Mouse (Mus musculus): Measurements from ENCODE around the gene Arvcf.

The Arvcf gene

DNA sequence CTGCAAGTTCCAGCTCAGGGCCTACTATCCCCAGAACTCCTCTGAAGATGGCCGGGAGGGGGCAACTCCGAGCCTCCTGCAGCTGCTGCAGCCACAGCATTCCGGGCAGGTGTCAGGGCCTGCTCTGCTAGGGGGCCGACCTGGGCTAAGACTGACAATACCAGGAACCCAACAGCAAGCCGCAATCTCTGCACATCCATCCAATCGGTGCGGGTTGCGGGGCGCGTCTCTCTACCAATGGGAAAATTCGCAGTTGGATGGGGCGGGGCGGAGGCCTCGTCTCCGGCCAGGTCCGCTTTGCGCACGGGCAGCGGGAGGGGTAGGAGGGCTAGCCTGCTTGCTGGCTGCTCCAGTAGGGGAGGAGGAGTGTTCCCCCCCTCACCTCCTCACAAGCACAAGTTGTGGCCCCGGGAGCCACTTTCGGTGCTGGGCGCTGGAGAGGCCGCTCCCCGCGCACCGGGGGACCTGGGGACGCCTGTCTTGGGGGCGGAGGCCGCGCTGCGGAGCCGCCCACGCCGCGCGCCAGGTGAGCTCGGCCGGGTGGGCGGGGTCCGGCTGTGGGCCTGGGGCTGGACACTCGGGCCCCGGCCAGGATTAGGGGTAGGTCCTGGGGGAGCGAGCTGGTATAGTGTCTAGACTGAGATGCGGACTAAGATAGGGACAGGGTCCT is at the start of gene Arvcf, which contains the start of gene Tango2:
Gene Arvcf, plus strand, starts transcription at position 252 of the 670 bp plus-strand sequence.
Gene Tango2, minus strand, starts transcription at position 173 of the 670 bp plus-strand sequence.
- peak; percentile 94 for DNase-seq (ENCODE audit: low spot score)

- no peak for DNase-seq (ENCODE audit: low spot score)
Observed at GRCm38 (mm10) chr16:18308159-18308558, 39.8 kb upstream of the Arvcf start.

- DNase-seq (ENCODE audit: low spot score), result no peak
Observed at GRCm38 (mm10) chr16:18318992-18319391, 29.0 kb upstream of the Arvcf start.

- no peak for DNase-seq (ENCODE audit: low spot score)
Observed at GRCm38 (mm10) chr16:18321443-18321842, 26.5 kb upstream of the Arvcf start.

DNA sequence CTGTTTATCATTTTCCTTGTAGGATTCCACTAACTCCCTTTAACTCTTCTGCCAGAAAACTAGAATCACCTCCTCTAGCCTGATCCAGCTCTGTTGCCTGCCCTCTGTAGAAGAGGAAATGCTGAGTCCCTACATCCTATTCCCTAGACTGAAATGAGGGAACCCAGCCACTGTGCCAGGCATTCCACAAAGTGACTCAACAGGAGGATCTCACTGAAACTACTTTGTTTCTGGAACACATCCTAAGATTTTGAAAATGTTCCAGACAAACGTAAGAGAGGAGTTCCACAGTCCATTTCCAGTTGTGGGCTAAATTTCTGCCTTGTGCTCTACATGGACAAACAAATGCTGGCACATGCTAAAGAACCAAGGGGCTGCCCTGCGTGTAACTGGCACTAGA is 24.5 kb upstream of the Arvcf start:
- DNase-seq (ENCODE audit: low spot score), result no peak

- DNase-seq (ENCODE audit: low spot score), result no peak
Observed at GRCm38 (mm10) chr16:18324031-18324430, 24.0 kb upstream of the Arvcf start.

DNA sequence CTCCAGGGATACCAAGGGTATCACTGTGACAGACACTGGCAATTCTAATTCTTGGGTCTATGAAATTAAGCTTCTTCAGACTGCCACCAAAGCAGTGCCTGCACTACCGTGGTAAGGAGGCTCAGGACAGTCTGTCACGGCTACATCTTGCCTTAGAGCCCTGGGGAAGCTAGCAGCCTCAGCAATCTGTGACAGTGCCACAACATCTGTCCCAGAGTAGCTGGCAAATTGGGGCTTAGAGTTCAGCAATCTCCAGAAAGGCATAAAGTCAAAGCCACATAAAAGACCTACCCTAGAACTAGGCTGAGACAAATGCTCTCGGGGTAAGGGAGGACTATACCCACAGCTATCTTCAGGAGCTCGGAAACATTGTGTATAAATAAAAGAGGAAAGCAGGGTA is 22.2 kb upstream of the Arvcf start:
- DNase-seq (ENCODE audit: low spot score), result no peak

DNA sequence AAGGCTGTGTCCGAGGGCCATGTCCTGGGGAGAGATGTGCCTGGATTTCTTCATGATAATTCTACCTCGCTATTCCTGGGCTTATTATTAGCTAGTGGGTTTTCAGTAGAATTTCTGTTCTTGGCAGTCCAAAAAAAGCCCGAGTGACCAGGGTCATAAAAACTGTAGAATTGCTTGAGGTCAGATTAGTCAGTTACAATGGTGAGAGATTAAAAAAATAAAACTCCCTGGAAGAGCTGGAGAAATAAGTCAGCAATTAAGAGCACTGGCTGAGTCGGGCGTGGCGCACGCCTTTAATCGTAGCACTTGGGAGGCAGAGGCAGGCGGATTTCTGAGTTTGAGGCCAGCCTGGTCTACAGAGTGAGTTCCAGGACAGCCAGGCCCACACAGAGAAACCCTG is 20.0 kb upstream of the Arvcf start:
- no peak for DNase-seq (ENCODE audit: low spot score)

- DNase-seq (ENCODE audit: low spot score), result no peak
Observed at GRCm38 (mm10) chr16:18328524-18328923, 19.5 kb upstream of the Arvcf start.

GRCm38 (mm10) chr16:18333976-18334375 is 14.0 kb upstream of the Arvcf start:
- DNase-seq (ENCODE audit: low spot score), result peak; percentile 30

- DNase-seq (ENCODE audit: low spot score), result no peak
Observed at GRCm38 (mm10) chr16:18335981-18336380, 12.0 kb upstream of the Arvcf start.

- DNase-seq (ENCODE audit: low spot score), result no peak
Observed at GRCm38 (mm10) chr16:18337261-18337660, 10.7 kb upstream of the Arvcf start.

DNA sequence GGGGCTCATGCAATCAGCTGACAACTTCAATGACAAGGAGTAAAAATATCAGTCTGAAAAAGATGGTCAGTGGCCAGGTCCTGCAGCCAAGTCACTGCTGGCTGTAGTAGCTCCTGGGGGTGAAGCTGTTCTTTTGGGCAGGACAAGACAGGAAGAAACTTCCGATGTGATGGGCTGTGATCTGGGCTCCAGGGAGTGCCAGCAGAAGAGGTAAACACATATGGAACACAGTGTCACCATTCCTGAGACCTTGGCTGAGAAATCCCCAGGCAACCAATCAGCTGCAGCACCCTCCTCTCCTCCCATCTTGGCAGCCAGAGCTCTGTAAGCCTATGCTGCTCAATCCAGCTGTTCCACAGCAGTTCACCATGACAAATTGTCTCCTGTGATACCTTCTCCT is 8.1 kb upstream of the Arvcf start:
- peak; percentile 63 for DNase-seq (ENCODE audit: low spot score)

- DNase-seq (ENCODE audit: low spot score), result no peak
Observed at GRCm38 (mm10) chr16:18341605-18342004, 6.4 kb upstream of the Arvcf start.

- DNase-seq (ENCODE audit: low spot score), result no peak
Observed at GRCm38 (mm10) chr16:18342076-18342475, 5.9 kb upstream of the Arvcf start.

- no peak for DNase-seq (ENCODE audit: low spot score)
Observed at GRCm38 (mm10) chr16:18342650-18343570, 5.1 kb upstream of the Arvcf start.

DNA sequence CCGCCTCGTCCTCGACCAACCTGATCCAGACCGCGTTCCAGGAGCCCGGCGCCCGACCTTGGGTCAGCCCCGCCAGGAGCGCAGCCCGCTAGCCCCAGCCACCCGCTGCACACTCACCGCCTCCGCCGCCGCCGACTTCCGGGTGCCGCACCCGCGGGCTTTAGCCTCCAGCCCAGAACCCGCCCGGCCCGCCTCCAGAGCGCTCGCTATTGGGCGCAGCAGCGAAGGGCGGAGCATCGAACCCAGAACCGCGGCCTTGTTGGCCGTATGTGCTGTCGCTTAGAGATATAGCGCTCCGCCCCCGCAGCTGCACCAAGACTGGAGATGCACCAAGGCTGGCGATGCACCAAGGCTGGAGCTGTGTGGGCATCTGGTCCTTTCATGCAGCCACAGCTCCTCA is 4.2 kb upstream of the Arvcf start:
- DNase-seq (ENCODE audit: low spot score), result peak; percentile 97

GRCm38 (mm10) chr16:18345243-18345642 is 2.7 kb upstream of the Arvcf start:
- DNase-seq (ENCODE audit: low spot score), result peak; percentile 92

GRCm38 (mm10) chr16:18348601-18349175 is 706 bp downstream of the Arvcf start:
- DNase-seq (ENCODE audit: low spot score), result no peak

DNA sequence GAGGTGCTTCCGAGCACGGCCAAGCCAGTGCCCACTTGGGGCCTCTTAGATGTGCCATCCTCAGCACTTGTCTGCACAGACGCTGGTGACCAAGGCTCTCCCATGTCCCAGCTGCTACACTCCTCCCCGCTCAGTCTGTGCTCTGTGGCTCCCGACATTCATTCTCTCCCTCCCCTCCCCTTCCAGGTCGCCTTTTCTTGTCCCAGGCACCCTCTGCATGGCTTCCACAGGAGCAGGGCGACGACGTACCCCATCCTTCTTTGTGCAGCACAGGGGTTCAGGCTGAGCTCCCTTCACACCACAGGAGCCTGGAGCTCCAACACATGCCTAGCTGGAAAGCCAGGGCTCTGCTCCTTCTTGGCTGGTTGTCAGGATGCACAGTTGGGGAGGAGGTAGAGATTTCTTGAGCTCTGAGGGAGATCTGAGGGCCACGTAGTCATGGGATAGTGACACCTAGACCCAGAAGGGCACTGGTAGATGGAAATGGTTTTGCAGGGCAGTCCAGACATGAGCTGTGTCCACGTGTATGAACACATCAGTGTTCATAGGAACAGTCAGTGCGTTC is 1.9 kb downstream of the Arvcf start:
- no peak for DNase-seq (ENCODE audit: low spot score)

DNA sequence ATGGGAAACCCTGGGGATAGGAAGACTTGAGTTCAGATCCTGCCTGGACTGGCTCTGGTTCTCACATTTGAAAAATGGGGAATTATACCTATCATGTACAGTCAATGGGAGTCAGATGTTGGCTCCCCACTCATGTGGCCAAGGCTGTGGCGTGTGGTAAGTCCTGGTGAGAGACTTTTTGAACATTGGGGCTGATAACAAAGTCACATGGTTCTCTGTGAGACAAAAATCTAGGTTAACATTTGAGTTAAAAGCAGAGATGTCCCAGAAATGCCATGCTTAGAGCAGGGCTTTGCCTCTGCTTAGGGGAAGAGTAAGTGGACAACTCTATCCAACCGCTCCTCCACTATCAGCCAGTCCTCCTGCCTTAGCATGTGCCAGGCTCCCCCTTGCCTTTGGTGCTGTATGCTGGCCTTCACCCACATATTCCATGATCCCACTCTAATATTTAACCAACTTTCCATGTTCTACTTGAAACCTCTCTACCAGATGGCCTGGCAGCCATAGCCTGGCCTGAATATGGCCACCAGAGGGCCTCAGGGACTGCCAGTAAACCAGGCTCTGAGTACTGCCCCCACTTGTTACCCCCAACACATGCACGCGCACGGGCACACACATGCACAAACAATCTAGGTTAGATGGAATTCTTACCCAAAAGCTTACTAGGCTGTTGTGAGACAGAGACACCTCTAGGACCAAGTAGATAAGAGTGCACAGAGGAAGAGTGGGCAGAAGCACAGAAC is 3.5 kb downstream of the Arvcf start:
- DNase-seq (ENCODE audit: low spot score), result peak; percentile 28

GRCm38 (mm10) chr16:18353106-18353505 is 5.1 kb downstream of the Arvcf start:
- no peak for DNase-seq (ENCODE audit: low spot score)
